Mouse (Mus musculus) layer of hippocampus, postnatal 36 days (tissue): ENCODE data around the gene Zmat3. TPM values are rescaled to one million over a fixed set of nuclear protein-coding genes. Genes with fewer than 3 reads are reported as not detected.

ENCODE experiments used
- total RNA-seq, 2 experiments: library from RNA; stranded (reverse); gene quantifications; 2 replicates each; pipeline ENCODE4 v1.2.3; 2021

The Zmat3 gene
- total RNA-seq, 2 experiments from 2014 or later = 67.9 to 69.7 TPM

Other genes starting within 250 kb of the Zmat3 start
- 10 to 100 TPM; 51.1 to 53.8 TPM for gene Pik3ca, start 31.7 kb upstream of the Zmat3 start, total RNA-seq
- gene Kcnmb3, start 126.2 kb upstream of the Zmat3 start, total RNA-seq = under 1 TPM; 0.43 to 0.92 TPM
- 10 to 100 TPM; 36.4 to 42.9 TPM for gene Zfp639, start 144.2 kb upstream of the Zmat3 start, total RNA-seq
- 10 to 100 TPM; 85.1 to 98.9 TPM for gene Mfn1, start 163.5 kb upstream of the Zmat3 start, total RNA-seq